Mouse (Mus musculus) liver, embryonic 14.5 days (tissue): ENCODE measurements around the gene Frat1. TPM values are rescaled to one million over a fixed set of nuclear protein-coding genes. Genes with fewer than 3 reads are reported as not detected.
"Not testable (repeated sequence)": the region's sequence is repeated elsewhere in the genome, so short reads cannot be mapped to it uniquely, and the experiment has no call there.

ENCODE experiments used
- ATAC-seq: fragments of 200-750 bp; cut with Nextera tagmentation; 2 replicates; pipeline ENCODE4 v1.8.0; 2017; ENCODE audit warnings: moderate number of reproducible peaks, mild to moderate bottlenecking, moderate library complexity; ENCODE audit not compliant: insufficient read depth
- DNase-seq, 3 experiments: peaks; one replicate each; pipeline ENCODE4 v3.0.0-alpha.2; 2012 to 2013; ENCODE audit warnings: low read depth in 3 of 3, low spot score in 3 of 3
- H3K27ac ChIP-seq: fragments of 300-500 bp; sonication (generic); 2 replicates; pipeline ENCODE4 v1.5.1; 2014; ENCODE audit warnings: moderate library complexity, mild to moderate bottlenecking, control low read depth, inconsistent platforms
- H3K27me3 ChIP-seq: fragments of 300-500 bp; sonication (generic); 2 replicates; pipeline ENCODE4 v1.6.1; 2014; ENCODE audit warnings: mild to moderate bottlenecking, low read length, moderate library complexity; ENCODE audit not compliant: control insufficient read depth, insufficient read depth
- H3K36me3 ChIP-seq: fragments of 300-500 bp; sonication (generic); replicated peaks from 2 replicates; pipeline ENCODE4 v1.6.1; 2014; ENCODE audit warnings: low read depth; ENCODE audit not compliant: control insufficient read depth, insufficient read depth
- H3K4me1 ChIP-seq, 2 experiments: fragments of 200-500 bp in 1 of 2; fragments of 300-500 bp in 1 of 2; sonication (generic) in 1 of 2; replicated peaks; 2 replicates each; pipeline ENCODE4 v1.6.1; 2012 to 2014; ENCODE audit warnings: antibody characterized with exemption in 1 of 2, inconsistent platforms in 1 of 2, low read length in 1 of 2; ENCODE audit not compliant: control insufficient read depth in 2 of 2, insufficient read depth in 2 of 2
- H3K4me2 ChIP-seq: fragments of 300-500 bp; sonication (generic); 2 replicates; pipeline ENCODE4 v1.6.1; 2014; ENCODE audit warnings: low read depth, mild to moderate bottlenecking, control low read depth, moderate library complexity
- H3K4me3 ChIP-seq, 2 experiments: fragments of 200-500 bp in 1 of 2; fragments of 300-500 bp in 1 of 2; sonication (generic) in 1 of 2; 2 replicates each; pipeline ENCODE4 v1.5.1; 2012 to 2014; ENCODE audit warnings: low read depth in 2 of 2, low read length in 2 of 2, mild to moderate bottlenecking in 2 of 2, control low read depth in 1 of 2, inconsistent platforms in 1 of 2, moderate library complexity in 1 of 2; ENCODE audit not compliant: insufficient read depth in 1 of 2
- H3K9ac ChIP-seq: fragments of 300-500 bp; sonication (generic); replicated peaks from 2 replicates; pipeline ENCODE4 v1.6.1; 2014; ENCODE audit warnings: mild to moderate bottlenecking, control low read depth, moderate library complexity
- H3K9me3 ChIP-seq: fragments of 300-500 bp; sonication (generic); 2 replicates; pipeline ENCODE4 v1.6.1; 2016; ENCODE audit warnings: low read length, mixed read lengths; ENCODE audit not compliant: control insufficient read depth
- CTCF ChIP-seq: IDR thresholded peaks from 2 replicates; pipeline ENCODE4 v1.5.1; 2016; ENCODE audit warnings: antibody characterized with exemption, low read depth, control low read depth
- EP300 ChIP-seq: IDR thresholded peaks from 2 replicates; pipeline ENCODE4 v1.6.1; 2016; ENCODE audit warnings: antibody characterized with exemption, low read depth
- WGBS: fragments of 180-500 bp; shearing (Covaris S2); extraction: QIAGEN DNeasy Blood & Tissue Kit; methylation state at CpG from one replicate; pipeline ENCODE4 v1.1.7; 2014; ENCODE audit not compliant: insufficient replicate concordance; 5-methylcytosine and 5-hydroxymethylcytosine counted together
- polyA plus RNA-seq, 2 experiments: library from polyadenylated mRNA; depleted of rRNA in 1 of 2; stranded (reverse) in 1 of 2; unstranded in 1 of 2; fragments of >200 nt; fragmentation: Nextera tagmentation in 1 of 2; extraction: Ambion mirVana in 1 of 2; gene quantifications; 2 replicates each; pipeline versions ENCODE4 v1.2.1 to v1.2.3; 2012 to 2014

Frat1 gene
- polyA plus RNA-seq, 2 experiments: 3.0 to 9.9 TPM

DNA sequence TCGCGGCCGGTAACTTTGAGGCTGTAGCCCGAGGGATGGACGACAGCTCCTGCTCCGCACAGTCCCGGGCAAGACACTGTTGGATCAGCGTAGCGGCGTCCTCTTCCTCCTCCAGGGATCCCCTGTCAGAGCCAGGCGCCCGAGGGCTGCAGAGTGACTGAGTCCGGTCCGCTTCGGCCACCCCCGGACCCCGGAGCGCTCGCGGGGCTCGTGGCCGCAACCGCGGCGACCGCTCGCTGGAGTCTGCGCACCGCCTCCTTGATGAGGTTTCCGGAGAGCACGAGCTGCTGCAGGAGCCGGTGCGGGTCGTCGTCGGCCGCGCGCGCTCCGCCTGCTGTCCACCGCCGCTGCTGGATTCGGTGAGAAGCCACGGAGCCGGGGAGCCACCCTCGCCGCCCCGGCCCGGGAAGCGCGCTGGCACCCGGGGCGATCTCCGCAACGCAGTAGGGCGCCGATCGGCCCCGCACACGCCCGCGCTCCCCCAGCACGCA, 17.4 kb downstream of the Frat1 start:
- ATAC-seq: peak; percentile 17
- H3K4me1 ChIP-seq: peaks cover 0 to 25% of the 10 kb centered on the region in 2 experiments
- H3K27ac ChIP-seq: no peak overlapping the region; the same call in 1 of the 2 replicates
- no peaks in the 10 kb centered on the region for H3K36me3 ChIP-seq
- H3K9ac ChIP-seq: peak overlapping the region; percentile 73
- no peaks in the 10 kb centered on the region for H3K9me3 ChIP-seq
- TF ChIP-seq CTCF: no peak
- no peak for TF ChIP-seq EP300
- DNase-seq: no peak
- no peaks in the 10 kb centered on the region for H3K27me3 ChIP-seq
- H3K4me3 ChIP-seq: peak overlapping the region; percentile 82 to 88
- H3K4me2 ChIP-seq: peak overlapping the region; percentile 82
- under 1% methylated on average over 57 of the region's 64 CpGs for WGBS

DNA sequence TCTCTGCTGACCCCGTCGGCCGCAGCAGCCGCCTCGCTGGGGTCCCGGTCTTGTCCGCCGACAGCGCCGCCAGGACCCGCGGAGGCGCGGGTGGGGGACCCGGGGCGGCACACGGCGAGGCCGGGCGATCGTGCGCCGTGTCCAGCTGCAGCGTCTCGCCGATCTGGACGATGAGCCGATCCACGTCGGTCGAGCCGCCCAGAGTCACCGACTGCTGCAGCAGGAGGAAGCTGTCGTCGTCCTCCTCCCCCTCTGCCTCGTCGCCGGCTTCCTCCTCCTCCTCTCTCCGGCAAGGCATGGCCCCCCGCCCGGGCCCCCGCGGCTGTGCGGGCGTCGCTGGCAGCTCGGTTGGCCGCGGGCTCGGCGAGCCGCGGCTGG, 17.8 kb downstream of the Frat1 start:
- H3K36me3 ChIP-seq, DNase-seq, H3K9me3 ChIP-seq, H3K27me3 ChIP-seq: not testable (repeated sequence)
- peak overlapping the region; percentile 72; the same call in 1 of the 2 replicates for H3K27ac ChIP-seq
- H3K4me1 ChIP-seq: peaks cover 0 to 22% of the 10 kb centered on the region in 2 experiments
- H3K4me2 ChIP-seq: peak overlapping the region; percentile 82
- under 1% methylated on average over 35 of the region's 53 CpGs for WGBS
- H3K4me3 ChIP-seq: peak overlapping the region; percentile 82 to 88
- peak overlapping the region; percentile 73 for H3K9ac ChIP-seq
- peak; percentile 43 for ATAC-seq

DNA sequence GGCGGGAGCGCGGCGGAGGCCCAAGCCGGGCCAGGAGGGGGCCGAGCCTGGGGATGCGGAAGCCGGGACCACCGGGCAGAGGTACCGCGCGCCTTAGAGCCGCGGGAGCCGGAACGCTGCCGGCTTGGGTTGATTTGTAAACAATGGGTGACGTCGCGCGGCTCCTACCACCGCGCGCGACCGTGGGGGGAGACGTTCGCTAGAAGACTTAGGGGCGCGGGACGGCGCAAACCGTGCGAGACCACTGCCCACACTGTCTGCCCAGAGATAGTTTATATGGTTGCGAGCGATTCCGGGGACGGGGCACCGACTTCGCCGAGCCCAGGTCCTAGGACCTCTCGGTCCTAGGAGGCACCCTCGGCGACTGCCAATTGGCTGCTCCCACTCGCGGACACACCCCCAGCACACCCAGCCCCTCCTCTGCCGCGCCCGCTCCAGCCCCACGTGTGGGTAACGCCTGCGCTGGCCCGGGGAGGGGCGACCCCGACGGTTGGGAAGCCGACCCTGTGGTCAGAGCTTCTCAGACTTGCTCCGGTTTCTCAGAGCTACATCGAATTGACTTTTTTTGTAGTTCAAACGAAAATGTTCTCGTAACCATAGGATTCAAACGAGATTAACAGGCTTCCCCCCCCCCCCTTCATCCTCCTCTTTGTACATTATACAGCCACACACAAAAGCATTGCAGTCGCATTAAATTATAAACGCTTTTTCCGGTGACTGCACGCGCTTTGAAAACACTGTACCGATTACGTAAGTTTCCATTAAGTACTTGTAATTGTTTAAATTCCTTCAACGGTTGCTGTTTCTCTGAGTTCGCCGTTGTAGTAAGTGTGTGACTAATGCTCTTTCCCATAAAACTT, 18.5 kb downstream of the Frat1 start, which contains the start of gene Frat2:
Gene Frat2 (minus strand): TSS at position 141 of the 860 bp plus-strand sequence.
- H3K4me1 ChIP-seq: peaks cover 0 to 21% of the 10 kb centered on the region in 2 experiments
- TF ChIP-seq CTCF: no peak
- peak; percentile 50; the same call in 1 of the 2 replicates for TF ChIP-seq EP300

GRCm38 (mm10) chr19:41850021-41850718, 20.4 kb downstream of the Frat1 start:
- Histone ChIP-seq H3K27ac (no peak overlapping the region), H3K4me1 (peaks cover 0 to 21% of the 10 kb centered on the region in 2 experiments), H3K4me3 (no peak overlapping the region), H3K4me2 (no peak overlapping the region), H3K9me3 (no peaks in the 10 kb centered on the region; the same call in 1 of the 2 replicates), H3K36me3 (no peaks in the 10 kb centered on the region), H3K27me3 (no peaks in the 10 kb centered on the region), H3K9ac (no peak overlapping the region)
- 60% methylated on average over 6 of the region's 6 CpGs for WGBS
- ATAC-seq (no peak), DNase-seq (no peak)
- no peak for TF ChIP-seq CTCF
- no peak for TF ChIP-seq EP300

More for the DNA sequence above, 18.5 kb downstream of the Frat1 start, which contains the start of gene Frat2:
- Histone ChIP-seq H3K27ac (peak within 1 kb of the TSS; percentile 72), H3K9ac (peak within 1 kb of the TSS; percentile 73), H3K4me2 (peak within 1 kb of the TSS; percentile 82), H3K9me3 (no peaks in the 10 kb centered on the region; the same call in 1 of the 2 replicates), H3K27me3 (no peaks in the 10 kb centered on the region), H3K4me3 (peak within 1 kb of the TSS; percentile 82 to 88), H3K36me3 (no peaks in the 10 kb centered on the region)
- DNase-seq (peak; percentile 73 to 77 (median 77)), ATAC-seq (peak; percentile 92)
- under 1% methylated on average over 72 of the region's 72 CpGs for WGBS
